Mouse (Mus musculus): ENCODE measurements around the gene Mvd. TPM values are rescaled to one million over a fixed set of nuclear protein-coding genes. Genes with fewer than 3 reads are reported as not detected.

Gene Mvd
- polyA plus RNA-seq, 1 experiment from 2014 or later, result 40.3 TPM

DNA sequence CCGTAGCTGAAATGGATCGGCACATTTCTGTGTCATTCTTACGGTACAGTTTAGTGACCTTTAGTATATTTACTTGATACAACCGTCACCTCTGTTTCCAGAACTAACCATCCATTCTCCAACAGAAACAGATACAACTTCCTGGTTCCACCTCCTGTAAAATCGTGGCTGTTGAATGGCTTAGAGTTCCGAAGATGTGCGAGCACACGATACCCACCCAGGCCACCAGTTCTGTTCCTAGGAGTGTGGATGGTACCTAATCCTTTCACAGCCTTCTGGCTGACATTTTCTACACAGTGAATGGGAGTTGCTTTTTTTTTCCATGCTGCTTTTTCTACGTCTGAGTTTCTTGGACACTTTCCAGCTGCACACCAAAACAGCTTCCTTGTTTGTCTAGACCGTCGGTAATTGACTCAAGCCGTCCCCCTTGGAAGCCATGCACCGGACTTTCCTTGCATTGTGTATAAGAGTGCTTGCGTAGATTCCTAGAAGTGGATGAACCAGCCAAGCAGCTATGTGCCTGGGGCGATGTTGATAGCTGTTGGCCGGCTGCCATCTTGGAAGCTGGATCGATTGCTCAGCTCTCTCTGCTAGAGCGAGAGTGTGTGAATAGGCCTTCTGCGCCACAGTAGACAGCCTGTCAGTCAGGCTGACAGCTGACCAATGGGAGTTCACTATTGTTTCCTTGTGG is 981 bp upstream of the Mvd start:
- Histone ChIP-seq H3K36me3 (ENCODE audit: control insufficient read depth, insufficient read depth, low read length) (0 out of 2 replicates have a peak, but pooled peaks cover 3% of the 10 kb centered on the region), H3K4me1 (ENCODE audit: control insufficient read depth, insufficient read depth, low read length) (peaks cover 21% of the 10 kb centered on the region), H3K4me2 (ENCODE audit: low read depth, low read length) (peak overlapping the region; percentile 83), H3K9me3 (replicated peaks; ENCODE audit: control insufficient read depth, low read length) (no peaks in the 10 kb centered on the region), H3K4me3 (replicated peaks; ENCODE audit: low read length) (peak overlapping the region; percentile 74), H3K27ac (ENCODE audit: low read length) (peak overlapping the region; percentile 99), H3K27me3 (ENCODE audit: control insufficient read depth, insufficient read depth, low read length) (no peaks in the 10 kb centered on the region), H3K9ac (ENCODE audit: low read length) (peak overlapping the region; percentile 88)
- WGBS, result 4% methylated on average over 19 of the region's 19 CpGs
- peak; percentile 69 for ATAC-seq (ENCODE audit: insufficient read depth, low FRiP score)

DNA sequence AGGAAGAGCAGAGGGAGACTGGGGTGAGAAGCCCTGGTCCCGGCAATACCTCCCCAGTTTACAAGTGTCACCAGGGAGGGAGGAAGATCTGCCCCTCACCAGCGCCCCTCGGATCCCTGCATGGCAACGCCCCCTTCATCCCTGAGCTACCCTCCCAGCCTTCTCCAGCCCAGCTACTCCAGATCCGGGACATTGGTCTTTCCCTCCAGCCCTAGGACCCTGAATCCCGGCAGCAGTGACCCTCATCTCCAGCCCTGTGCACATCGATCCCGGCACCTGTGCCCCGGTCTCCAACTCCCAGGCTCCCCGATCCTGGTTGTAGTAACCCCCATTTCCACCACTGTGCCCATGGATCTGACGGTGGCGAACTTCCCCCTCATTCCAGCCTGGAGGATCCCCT is 441 bp downstream of the Mvd start:
- Histone ChIP-seq H3K27ac (ENCODE audit: low read length) (peak overlapping the region; percentile 63), H3K4me3 (replicated peaks; ENCODE audit: low read length) (peak overlapping the region; percentile 74), H3K4me2 (ENCODE audit: low read depth, low read length) (peak overlapping the region; percentile 89), H3K4me1 (ENCODE audit: control insufficient read depth, insufficient read depth, low read length) (peaks cover 30% of the 10 kb centered on the region), H3K36me3 (ENCODE audit: control insufficient read depth, insufficient read depth, low read length) (0 out of 2 replicates have a peak, but pooled peaks cover 4% of the 10 kb centered on the region), H3K9me3 (replicated peaks; ENCODE audit: control insufficient read depth, low read length) (no peaks in the 10 kb centered on the region), H3K27me3 (ENCODE audit: control insufficient read depth, insufficient read depth, low read length) (no peaks in the 10 kb centered on the region), H3K9ac (ENCODE audit: low read length) (peak overlapping the region; percentile 76)
- ATAC-seq (ENCODE audit: insufficient read depth, low FRiP score), result no peak
- WGBS, result 1% methylated on average over 12 of the region's 12 CpGs

GRCm38 (mm10) chr8:122442356-122442755 is 866 bp downstream of the Mvd start:
- 0 out of 2 replicates have a peak, but pooled peaks cover 4% of the 10 kb centered on the region for H3K36me3 ChIP-seq (ENCODE audit: control insufficient read depth, insufficient read depth, low read length)
- WGBS, result 20% methylated on average over 7 of the region's 7 CpGs
- H3K4me1 ChIP-seq (ENCODE audit: control insufficient read depth, insufficient read depth, low read length), result peaks cover 30% of the 10 kb centered on the region
- H3K27ac ChIP-seq (ENCODE audit: low read length), result 0 out of 2 replicates have a peak overlapping the region, but pooled peaks have one; percentile 63
- no peaks in the 10 kb centered on the region for H3K27me3 ChIP-seq (ENCODE audit: control insufficient read depth, insufficient read depth, low read length)
- H3K9ac ChIP-seq (ENCODE audit: low read length), result peak overlapping the region; percentile 76
- ATAC-seq (ENCODE audit: insufficient read depth, low FRiP score), result no peak
- H3K4me3 ChIP-seq (replicated peaks; ENCODE audit: low read length), result peak overlapping the region; percentile 74
- H3K9me3 ChIP-seq (replicated peaks; ENCODE audit: control insufficient read depth, low read length), result no peaks in the 10 kb centered on the region
- peak overlapping the region; percentile 89 for H3K4me2 ChIP-seq (ENCODE audit: low read depth, low read length)

DNA sequence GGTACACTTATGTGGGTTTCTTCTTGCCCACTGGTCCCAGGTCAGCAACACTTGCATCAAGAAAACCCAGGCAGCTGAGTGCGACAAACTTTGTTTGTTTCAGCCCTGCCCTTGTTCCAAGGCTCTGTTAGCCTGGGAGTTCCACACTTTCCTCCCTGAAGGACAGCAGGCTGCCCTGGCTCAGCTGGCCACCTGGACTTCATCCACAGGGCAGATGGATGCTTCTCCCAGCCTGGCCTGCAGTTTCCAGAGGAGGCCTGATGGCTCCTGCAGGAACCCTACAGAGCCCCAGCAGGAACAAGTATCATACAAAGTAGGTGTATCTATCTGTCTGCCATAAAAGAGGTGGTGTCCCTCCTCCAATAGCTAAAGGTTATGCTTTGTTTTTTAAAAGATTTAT is 1.9 kb downstream of the Mvd start:
- ATAC-seq (ENCODE audit: insufficient read depth, low FRiP score), result no peak
- H3K4me2 ChIP-seq (ENCODE audit: low read depth, low read length), result no peak overlapping the region
- H3K27ac ChIP-seq (ENCODE audit: low read length), result no peak overlapping the region
- H3K4me1 ChIP-seq (ENCODE audit: control insufficient read depth, insufficient read depth, low read length), result peaks cover 30% of the 10 kb centered on the region
- WGBS, result 85% methylated on average over 1 of the region's 1 CpGs
- no peaks in the 10 kb centered on the region for H3K27me3 ChIP-seq (ENCODE audit: control insufficient read depth, insufficient read depth, low read length)
- H3K36me3 ChIP-seq (ENCODE audit: control insufficient read depth, insufficient read depth, low read length), result 0 out of 2 replicates have a peak, but pooled peaks cover 4% of the 10 kb centered on the region
- H3K4me3 ChIP-seq (replicated peaks; ENCODE audit: low read length), result no peak overlapping the region
- H3K9me3 ChIP-seq (replicated peaks; ENCODE audit: control insufficient read depth, low read length), result no peaks in the 10 kb centered on the region
- H3K9ac ChIP-seq (ENCODE audit: low read length), result no peak overlapping the region; the same call in 1 of the 2 replicates

GRCm38 (mm10) chr8:122439336-122439735 is 3.9 kb downstream of the Mvd start:
- no peak for ATAC-seq (ENCODE audit: insufficient read depth, low FRiP score)

GRCm38 (mm10) chr8:122437708-122438331 is 5.4 kb downstream of the Mvd start:
- Histone ChIP-seq H3K4me1 (ENCODE audit: control insufficient read depth, insufficient read depth, low read length) (peaks cover 23% of the 10 kb centered on the region), H3K9ac (ENCODE audit: low read length) (peak overlapping the region; percentile 60), H3K4me2 (ENCODE audit: low read depth, low read length) (peak overlapping the region; percentile 15; the same call in 1 of the 2 replicates), H3K4me3 (replicated peaks; ENCODE audit: low read length) (peak overlapping the region; percentile 8; the same call in 1 of the 2 replicates), H3K9me3 (replicated peaks; ENCODE audit: control insufficient read depth, low read length) (no peaks in the 10 kb centered on the region; the same call in 1 of the 2 replicates), H3K27me3 (ENCODE audit: control insufficient read depth, insufficient read depth, low read length) (no peaks in the 10 kb centered on the region), H3K36me3 (ENCODE audit: control insufficient read depth, insufficient read depth, low read length) (0 out of 2 replicates have a peak, but pooled peaks cover 8% of the 10 kb centered on the region), H3K27ac (ENCODE audit: low read length) (peak overlapping the region; percentile 64)
- ATAC-seq (ENCODE audit: insufficient read depth, low FRiP score), result no peak
- whole genome bisulfite sequencing, result 80% methylated on average over 13 of the region's 13 CpGs

More at GRCm38 (mm10) chr8:122439336-122439735, 3.9 kb downstream of the Mvd start:
- Histone ChIP-seq H3K4me3 (replicated peaks; ENCODE audit: low read length) (no peak overlapping the region), H3K27ac (ENCODE audit: low read length) (no peak overlapping the region), H3K27me3 (ENCODE audit: control insufficient read depth, insufficient read depth, low read length) (no peaks in the 10 kb centered on the region), H3K36me3 (ENCODE audit: control insufficient read depth, insufficient read depth, low read length) (0 out of 2 replicates have a peak, but pooled peaks cover 8% of the 10 kb centered on the region), H3K4me1 (ENCODE audit: control insufficient read depth, insufficient read depth, low read length) (peaks cover 19% of the 10 kb centered on the region), H3K9ac (ENCODE audit: low read length) (no peak overlapping the region), H3K9me3 (replicated peaks; ENCODE audit: control insufficient read depth, low read length) (no peaks in the 10 kb centered on the region; the same call in 1 of the 2 replicates), H3K4me2 (ENCODE audit: low read depth, low read length) (no peak overlapping the region)
- 93% methylated on average over 16 of the region's 16 CpGs for WGBS

GRCm38 (mm10) chr8:122436586-122437125 is 6.6 kb downstream of the Mvd start:
- Histone ChIP-seq H3K4me1 (ENCODE audit: control insufficient read depth, insufficient read depth, low read length) (peaks cover 19% of the 10 kb centered on the region), H3K36me3 (ENCODE audit: control insufficient read depth, insufficient read depth, low read length) (0 out of 2 replicates have a peak, but pooled peaks cover 8% of the 10 kb centered on the region), H3K27me3 (ENCODE audit: control insufficient read depth, insufficient read depth, low read length) (no peaks in the 10 kb centered on the region), H3K4me2 (ENCODE audit: low read depth, low read length) (no peak overlapping the region), H3K4me3 (replicated peaks; ENCODE audit: low read length) (no peak overlapping the region), H3K9ac (ENCODE audit: low read length) (no peak overlapping the region), H3K27ac (ENCODE audit: low read length) (no peak overlapping the region), H3K9me3 (replicated peaks; ENCODE audit: control insufficient read depth, low read length) (no peaks in the 10 kb centered on the region; the same call in 1 of the 2 replicates)
- no peak for ATAC-seq (ENCODE audit: insufficient read depth, low FRiP score)
- WGBS, result 85% methylated on average over 20 of the region's 20 CpGs

DNA sequence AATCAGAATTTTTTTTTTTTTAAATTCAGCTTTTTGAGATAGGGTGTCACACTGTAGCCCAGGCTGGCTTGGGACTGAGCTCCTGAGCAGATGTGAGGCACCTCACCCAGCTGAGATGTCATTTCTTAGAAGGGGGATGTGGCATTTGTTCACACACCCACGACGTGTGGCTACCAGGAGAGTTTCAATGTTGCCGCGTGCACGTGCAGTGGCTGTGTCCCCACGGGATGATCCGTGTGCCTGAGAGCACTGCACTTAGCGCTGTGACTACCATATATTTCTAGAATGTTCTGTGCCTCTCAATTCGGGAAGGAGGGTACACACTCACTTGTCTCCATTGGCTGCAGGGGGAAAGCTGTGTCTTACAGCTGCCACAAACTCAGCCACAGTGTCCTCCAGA is 7.1 kb downstream of the Mvd start:
- 98% methylated on average over 9 of the region's 9 CpGs for WGBS
- H3K27ac ChIP-seq (ENCODE audit: low read length), result no peak overlapping the region
- H3K36me3 ChIP-seq (ENCODE audit: control insufficient read depth, insufficient read depth, low read length), result 0 out of 2 replicates have a peak, but pooled peaks cover 8% of the 10 kb centered on the region
- H3K27me3 ChIP-seq (ENCODE audit: control insufficient read depth, insufficient read depth, low read length), result no peaks in the 10 kb centered on the region
- no peaks in the 10 kb centered on the region; the same call in 1 of the 2 replicates for H3K9me3 ChIP-seq (replicated peaks; ENCODE audit: control insufficient read depth, low read length)
- no peak overlapping the region for H3K4me3 ChIP-seq (replicated peaks; ENCODE audit: low read length)
- ATAC-seq (ENCODE audit: insufficient read depth, low FRiP score), result no peak
- peaks cover 22% of the 10 kb centered on the region for H3K4me1 ChIP-seq (ENCODE audit: control insufficient read depth, insufficient read depth, low read length)
- no peak overlapping the region for H3K4me2 ChIP-seq (ENCODE audit: low read depth, low read length)
- no peak overlapping the region for H3K9ac ChIP-seq (ENCODE audit: low read length)

- H3K4me2 ChIP-seq (ENCODE audit: low read depth, low read length), result no peak overlapping the region
- H3K36me3 ChIP-seq (ENCODE audit: control insufficient read depth, insufficient read depth, low read length), result 0 out of 2 replicates have a peak, but pooled peaks cover 8% of the 10 kb centered on the region
- H3K4me3 ChIP-seq (replicated peaks; ENCODE audit: low read length), result no peak overlapping the region
- H3K27me3 ChIP-seq (ENCODE audit: control insufficient read depth, insufficient read depth, low read length), result no peaks in the 10 kb centered on the region
- WGBS, result 91% methylated on average over 6 of the region's 6 CpGs
- H3K9ac ChIP-seq (ENCODE audit: low read length), result no peak overlapping the region
- H3K27ac ChIP-seq (ENCODE audit: low read length), result no peak overlapping the region
- no peak for ATAC-seq (ENCODE audit: insufficient read depth, low FRiP score)
- H3K4me1 ChIP-seq (ENCODE audit: control insufficient read depth, insufficient read depth, low read length), result peaks cover 22% of the 10 kb centered on the region
- H3K9me3 ChIP-seq (replicated peaks; ENCODE audit: control insufficient read depth, low read length), result no peaks in the 10 kb centered on the region; the same call in 1 of the 2 replicates
Observed at GRCm38 (mm10) chr8:122435375-122435774, 7.8 kb downstream of the Mvd start.
